Mouse (Mus musculus) MN1 (cell line): ENCODE results near the gene H2afv.
A peak's percentile ranks its signal among the peaks of the same experiment; 100 is the strongest.
"Not testable (repeated sequence)": the region's sequence is repeated elsewhere in the genome, so short reads cannot be mapped to it uniquely, and the experiment has no call there.

Source experiments
- DNase-seq: peaks from one replicate; pipeline ENCODE4 v3.0.0-alpha.2; 2016; ENCODE audit warnings: low spot score

H2afv gene

DNA sequence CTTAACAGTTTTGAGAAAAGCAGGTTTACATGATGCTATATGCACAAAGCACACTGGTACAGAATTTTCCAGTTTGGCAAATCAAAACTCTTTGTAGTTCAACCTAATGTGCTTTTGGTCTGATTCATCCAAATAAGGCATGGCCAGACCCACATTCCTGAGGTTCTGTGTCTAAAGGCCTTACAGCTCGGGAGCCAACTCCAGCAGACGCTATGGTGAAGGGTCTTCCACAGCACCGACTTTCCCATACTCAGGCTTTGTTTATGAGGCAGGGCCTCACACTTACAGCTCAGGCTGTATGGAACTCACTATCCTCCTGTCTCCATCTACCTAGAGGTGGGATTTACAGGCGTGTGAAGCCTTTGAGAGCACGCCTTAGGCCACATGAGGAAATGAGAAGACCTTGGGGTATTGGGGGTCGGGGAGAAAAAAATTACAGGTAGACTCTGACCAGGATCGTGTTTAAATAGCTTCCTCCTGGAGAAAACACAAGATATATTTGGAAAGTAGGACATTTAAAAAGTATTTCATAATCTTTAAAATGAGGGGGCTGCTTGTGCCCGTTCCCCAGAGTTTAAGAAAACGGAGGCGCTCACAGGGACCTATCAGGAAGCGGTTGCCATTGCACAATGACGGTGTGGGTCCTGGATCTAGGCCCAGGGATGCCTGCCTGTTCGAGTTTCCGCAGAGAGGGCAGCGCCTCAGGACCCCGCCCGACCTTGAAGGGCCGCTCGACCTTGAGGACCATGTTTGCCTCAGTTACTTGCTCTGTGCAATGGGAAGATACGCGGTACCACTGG, 29.3 kb downstream of the H2afv start, which contains the start of gene Ppia:
Ppia (plus strand) TSS at position 693 of the 800 bp plus-strand sequence.
- DNase-seq: peak; percentile 52

DNA sequence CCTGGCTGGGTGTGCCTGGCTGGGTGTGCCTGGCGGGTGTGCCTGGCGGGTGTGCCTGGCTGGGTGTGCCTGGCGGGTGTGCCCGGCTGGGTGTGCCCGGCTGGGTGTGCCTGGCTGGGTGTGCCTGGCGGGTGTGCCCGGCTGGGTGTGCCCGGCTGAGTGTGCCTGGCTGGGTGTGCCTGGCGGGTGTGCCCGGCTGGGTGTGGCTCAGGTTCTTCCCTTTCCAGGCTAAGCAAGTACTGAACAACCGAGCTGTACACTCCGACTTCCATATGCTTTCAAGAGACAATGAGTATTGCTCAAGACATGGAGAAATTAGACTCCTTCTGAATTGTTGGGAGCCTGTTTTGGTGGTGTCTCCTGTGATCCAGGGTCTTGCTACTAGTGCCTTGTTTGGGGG, 31.0 kb downstream of the H2afv start:
- DNase-seq: no peak

DNA sequence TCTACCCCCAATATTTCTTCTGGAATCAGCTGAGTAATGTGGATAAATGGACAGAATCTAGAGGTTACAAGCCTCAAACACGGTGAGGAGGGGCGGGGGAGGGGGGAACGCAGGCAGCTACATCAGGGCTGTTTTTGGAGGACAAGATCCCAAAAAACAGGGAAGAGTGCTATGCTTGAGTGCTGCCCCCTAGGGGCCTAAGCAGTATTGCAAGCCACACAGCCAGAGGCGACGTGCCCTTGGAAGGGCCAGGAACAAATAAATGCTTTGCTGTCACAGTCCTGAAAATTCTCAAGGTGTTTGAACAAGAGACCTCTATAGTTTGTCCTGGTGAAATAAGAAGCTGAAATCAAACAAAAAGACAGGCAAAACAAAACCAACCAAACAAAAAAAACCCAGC, 32.6 kb downstream of the H2afv start:
- DNase-seq: peak; percentile 81

DNA sequence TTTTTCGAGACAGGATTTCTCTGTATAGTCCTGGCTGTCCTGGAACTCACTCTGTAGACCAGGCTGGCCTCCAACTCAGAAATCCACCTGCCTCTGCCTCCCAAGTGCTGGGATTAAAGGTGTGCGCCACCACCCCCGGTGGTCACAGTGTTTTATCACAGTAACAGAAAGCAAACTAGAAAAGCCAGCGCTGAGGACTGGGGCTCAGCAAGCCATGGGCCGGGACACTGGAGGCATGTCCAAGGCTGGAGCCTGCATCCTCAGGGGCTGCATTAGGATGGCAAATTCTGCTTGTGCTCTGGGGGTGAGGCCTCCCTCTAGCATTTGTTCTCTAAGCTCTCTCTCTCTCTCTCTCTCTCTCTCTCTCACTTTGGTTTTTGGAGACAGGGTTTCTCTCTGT, 33.5 kb downstream of the H2afv start:
- not testable (repeated sequence) for DNase-seq

DNA sequence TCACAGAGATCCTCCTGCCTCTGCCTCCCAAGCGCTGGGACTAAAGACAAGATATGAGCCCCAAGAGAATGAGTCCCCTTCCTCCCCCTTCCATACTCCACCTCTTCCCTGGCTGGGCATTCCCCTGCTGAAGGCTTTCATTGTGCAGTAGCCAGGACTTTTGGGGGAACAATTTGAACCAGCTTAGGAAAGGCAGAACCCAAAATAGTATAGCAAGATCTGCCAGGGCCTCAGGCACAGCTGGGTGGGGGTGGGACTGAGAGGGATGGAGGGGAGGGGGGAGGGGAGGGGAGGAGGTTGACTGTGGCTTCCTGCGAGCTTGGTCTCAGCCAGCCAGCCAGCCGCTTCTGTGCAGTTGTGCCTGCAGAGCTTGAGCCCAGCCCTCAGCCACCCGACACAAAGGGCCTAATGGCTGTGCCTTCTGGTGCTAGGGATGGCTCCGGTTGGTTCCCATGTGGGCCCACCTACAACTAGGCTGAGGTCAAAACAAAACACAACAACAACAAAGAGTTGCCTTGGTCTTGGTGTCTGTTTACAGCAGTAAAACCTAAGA, 34.1 kb downstream of the H2afv start:
- DNase-seq: no peak

DNA sequence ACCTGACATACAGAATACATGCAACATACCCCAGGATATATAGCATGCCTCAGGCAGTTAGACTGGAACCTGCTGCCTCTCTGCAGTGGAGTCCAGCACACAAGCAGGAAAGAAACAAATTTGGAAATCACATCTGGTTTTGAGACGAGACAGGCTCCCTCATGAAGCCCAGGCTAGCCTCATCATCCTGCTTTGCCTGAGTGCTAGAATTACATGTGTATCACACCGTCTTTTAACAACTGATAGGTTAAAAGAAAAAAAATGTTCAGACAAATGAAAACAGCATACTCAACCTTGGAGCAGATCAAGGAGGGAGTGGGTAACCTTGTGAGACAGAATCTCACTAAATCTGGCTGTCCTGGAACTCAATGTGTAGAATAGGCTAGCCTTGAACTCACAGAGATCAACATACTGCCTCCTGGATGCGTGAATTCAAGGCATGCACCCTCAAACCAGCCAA, 37.1 kb downstream of the H2afv start:
- no peak for DNase-seq

DNA sequence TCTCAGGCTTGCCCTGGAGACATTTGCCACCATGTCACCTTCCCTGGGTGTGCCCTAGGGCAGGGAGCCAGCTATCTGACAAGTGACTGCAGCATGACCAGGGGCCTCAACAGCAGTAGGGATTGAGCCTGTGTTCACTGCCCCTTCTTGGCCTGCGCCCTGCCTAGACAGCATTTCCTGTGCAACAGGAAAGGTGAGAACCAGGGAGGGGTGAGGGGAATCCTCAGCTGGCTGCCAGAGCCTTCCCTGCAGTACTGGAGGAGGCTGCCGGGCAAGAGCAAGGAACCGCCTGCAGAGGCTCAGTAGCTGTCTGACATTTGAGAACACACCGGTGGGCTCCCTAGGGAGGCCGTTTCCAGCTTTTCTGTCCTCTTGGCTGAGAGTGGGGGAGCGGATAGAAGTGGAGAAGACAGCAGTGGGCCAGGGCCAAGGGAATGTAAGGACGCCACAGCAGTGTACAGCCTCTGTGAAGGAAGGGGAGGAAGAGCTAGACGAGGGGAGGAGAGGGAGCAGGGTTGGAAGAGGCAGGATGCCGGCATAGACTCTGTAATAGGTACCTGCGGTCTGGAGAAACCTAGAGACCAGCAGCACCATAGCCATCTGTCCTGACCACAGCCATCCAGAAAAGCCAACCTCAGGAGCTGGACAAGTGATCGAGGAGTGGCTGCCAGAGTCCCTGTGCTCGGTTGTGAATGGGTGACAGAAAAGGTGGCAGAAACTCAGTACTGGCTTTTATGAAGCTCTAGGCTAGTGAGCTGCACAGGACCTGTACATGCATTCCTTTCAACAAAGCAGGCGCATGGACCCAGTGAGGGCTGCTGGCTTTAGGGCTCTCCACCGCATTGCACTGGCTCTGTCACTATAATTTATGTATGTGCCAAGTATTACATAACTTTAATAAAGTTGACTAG, 37.7 kb downstream of the H2afv start:
- peak; percentile 77 for DNase-seq

DNA sequence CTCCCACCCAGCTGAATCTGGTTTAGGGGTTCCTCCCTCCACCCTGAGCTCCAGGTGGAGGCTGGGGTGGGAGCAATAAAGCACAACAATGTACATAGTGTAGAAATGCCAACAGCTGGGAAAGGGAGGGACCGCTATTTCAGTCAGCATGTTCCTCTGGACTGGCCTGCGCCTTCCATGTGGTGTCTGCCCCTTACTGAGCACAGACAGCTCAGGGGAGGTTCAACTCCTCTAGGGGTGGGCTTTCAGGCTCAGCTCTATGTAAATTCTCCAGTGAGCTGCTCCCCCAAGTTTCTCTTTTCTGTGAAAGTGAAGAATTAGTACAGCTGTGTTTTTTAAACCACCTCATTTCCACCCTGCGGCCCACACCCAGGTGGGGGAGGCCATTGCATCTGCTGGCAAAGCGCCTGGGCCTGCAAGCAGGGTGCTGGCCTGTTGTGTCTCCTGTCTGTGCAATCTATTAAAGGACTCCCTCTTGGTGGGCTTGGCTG, 38.6 kb downstream of the H2afv start:
- no peak for DNase-seq

DNA sequence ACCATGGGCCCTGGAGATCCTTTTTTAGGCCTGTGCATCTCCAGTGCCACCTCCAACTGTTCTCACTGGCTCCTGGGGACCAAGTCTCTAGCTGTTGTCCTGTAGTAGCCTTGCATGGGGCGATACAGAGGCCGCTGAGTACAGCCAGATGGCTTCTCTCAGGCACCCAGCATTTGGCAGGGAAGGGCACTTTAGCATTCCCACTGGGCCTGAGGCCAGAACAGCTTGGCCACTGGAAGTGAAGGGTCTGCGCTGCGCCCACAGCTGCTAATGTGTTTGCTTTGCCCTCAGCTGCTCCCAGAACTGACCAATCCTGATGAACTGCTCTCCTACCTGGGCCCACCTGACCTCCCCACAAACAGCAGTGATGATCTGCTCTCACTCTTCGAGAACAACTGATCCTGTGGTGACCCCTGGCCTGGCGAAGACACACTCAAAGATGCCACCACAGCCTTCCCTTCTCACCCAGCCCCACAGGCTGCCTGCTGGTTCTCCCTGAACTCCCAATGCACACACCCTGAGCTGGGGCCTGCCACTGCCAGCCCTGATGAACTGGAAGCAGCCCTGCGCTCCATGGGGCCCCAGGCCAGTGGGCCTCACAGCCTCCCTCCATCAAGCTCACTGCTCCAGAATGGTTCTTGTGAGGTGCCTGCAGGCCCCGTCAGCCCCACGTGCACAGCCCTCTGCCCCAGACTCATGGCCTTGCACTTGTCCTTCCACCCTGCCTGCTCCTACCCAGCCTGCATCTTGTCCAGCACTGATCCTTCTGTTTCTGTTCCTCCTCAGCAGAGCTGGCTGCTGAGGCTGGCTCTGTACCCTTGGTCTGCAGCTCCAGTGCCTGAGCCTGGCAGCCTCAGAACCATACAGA, 39.3 kb downstream of the H2afv start:
- DNase-seq: peak; percentile 92

DNA sequence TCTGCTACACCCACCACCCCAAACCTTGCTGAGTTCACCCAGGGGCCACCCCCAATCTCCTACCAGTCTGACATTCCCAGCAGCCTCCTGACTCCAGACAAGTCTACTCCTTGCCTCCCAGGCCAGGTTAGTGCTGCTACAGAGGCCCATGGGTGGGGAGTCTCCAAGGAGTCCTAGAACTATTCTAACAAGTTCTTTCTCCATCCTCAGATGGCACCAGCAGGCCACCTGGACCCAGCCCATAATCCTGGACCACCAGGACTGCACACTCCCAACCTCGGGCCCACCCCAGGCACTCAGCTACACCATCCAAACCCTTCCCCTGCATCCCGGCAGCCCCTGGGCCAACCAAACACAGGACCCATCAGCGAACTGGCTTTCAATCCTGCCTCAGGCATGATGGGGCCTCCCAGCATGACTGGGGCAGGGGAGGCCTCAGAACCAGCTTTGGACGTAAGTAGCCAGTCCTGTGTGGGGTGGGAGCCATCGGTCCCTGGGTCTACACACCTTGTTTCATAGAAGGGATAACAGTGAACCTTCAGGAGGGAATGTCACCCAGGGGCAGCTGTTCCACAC, 40.3 kb downstream of the H2afv start:
- DNase-seq: no peak

DNA sequence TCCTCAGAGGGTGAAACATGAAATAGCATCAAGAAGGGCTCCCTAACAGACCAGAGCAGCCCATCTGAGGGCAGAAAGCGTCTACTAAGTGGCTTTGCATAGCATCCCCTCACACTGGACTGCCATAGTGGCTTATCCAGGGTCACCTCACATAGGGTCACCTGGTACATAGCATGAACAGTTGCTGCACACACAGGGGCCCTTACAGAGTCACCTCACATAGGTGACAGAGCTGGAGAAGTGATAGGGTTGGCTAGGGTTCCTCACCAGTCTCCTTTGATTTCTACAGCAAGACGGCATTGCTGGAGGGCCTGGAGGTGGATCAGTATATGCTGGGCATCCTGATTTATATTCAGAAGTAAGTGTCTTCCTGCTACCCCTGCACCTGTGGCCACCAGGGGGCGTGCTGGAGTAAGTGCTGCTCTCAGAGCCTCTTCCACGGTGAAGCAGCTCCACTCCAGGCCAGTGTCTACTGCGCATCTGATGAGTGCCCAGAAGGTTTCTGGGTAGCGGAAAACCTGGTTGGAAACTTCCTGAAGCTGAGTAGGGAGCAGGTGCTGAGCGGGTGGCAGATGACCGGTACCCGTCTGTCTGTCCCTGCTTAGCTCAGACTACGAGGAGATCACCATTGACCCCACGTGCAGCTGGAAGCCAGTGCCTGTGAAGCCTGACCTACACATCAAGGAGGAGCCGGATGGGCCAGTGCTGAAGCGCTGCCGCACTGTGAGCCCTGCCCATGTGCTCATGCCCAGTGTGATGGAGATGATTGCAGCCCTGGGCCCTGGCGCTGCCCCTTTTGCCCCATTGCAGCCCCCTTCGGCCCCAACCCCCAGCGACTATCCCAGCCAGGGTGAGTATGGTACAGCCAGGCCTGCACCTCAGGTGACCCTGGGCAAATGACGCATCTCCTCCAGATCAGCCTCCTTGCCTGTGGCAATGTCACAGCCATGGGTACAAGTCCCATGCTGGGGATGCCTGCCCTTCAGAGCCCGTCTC, 41.4 kb downstream of the H2afv start:
- peak; percentile 84 for DNase-seq

DNA sequence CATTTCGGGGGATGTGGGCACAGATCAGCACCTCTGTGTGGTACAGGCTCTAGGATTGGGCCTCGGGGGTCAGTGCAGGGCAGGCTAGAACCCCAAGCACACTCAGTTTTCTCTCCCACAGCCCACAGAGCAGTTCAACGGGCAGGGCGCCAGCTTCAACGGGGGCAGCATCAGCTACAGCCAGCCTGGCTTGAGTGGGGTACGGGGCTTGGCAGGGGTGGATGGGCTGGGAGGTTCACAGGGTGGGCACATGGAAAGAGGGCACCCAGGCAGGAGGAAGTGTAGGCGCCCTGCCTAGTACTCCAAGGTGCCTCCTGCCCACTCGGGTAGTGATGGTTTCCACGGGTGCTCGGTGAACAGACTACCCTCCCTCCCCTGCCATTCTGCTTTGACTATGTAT, 46.1 kb downstream of the H2afv start:
- no peak for DNase-seq

DNA sequence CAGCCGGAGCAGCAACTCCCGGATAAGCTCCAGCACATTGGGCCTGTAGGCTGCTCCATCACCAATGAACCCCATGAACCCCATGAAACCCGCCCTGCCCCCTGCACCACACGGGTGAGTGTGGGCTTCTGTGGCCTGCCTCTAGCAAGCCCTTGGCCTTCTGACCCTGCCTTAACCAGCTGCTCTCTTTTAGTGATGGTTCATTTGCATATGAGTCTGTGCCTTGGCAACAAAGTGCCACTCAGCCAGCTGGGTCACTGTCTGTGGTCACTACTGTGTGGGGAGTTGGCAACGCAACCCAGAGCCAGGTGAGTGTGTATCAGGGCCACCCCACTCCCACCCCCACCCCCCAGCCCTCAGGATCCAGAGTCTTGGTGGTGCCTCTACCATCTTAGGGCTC, 48.7 kb downstream of the H2afv start:
- no peak for DNase-seq

DNA sequence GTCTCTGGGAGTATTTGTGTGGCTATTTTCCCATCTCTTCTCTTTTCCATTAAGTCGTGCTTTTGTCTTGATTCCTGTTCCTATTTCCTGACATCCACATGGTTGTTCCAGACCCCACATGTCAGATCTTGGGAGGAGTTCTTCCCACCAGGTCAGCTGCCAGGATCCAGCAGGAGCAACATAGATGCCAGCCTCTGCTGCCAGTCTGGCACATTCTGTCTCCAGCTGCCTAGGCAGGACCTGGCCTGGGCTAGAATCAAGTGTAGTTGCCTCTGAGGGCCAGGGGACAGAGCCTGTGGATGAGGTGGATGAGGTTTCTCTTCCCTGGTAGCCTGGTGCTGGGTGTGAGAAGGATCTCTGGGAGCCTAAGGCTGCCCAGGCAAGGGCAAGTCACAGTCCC, 50.4 kb downstream of the H2afv start:
- no peak for DNase-seq

DNA sequence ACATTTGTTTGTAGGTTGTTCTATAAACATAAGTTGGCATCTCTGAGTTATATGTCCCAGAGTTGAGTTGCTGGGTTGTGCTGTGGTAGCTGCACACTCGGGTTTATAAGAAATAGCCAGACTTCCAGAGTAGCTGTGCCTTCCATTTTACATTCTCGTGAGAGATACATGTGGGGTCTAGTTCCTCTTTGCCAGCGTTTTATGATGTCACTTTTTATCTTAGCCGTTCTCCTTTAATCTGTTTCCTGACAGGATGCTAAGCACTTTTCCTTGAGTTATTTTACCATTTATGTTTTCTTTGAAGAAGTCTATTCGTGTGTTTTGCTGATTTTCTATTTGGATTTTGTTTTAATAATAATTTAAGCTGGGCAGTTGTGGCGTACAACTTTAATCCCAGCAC, 51.4 kb downstream of the H2afv start:
- no peak for DNase-seq

DNA sequence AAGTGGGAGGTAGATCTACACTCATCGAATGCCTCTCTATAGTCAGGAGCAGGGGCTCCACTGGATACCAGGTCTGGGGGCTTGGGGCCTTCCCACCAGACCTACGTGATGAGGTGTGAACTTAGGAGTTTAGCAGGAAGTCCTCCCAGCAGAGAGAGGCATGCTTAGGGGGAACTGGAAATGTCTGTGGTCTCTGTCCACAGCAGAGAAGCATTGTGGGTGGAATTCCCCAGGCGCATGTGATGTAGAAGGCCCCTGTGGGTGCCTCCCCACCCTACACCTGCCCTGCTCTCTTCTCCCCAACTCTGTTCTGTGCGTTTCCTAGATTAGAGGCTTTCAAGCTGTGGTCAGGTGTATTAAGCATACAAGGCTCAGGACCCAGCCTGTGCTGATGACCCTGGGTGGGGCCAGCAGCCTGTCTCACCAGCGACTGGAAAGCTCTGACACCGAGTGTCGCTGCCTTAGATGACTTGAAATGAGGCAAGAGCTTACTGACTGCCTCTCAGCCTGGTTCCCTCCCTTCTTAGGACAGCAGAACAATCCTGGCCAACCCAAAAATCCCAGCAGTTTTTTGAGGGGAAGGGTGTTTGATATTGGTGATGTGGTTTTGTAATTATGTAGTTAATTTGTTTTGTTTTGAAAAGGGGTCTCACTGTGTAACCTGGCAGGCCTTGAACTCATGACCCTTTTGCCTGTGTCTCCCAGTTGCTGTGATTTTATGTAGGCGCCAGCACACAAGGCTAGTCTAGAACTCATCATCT, 52.5 kb downstream of the H2afv start:
- DNase-seq: no peak

DNA sequence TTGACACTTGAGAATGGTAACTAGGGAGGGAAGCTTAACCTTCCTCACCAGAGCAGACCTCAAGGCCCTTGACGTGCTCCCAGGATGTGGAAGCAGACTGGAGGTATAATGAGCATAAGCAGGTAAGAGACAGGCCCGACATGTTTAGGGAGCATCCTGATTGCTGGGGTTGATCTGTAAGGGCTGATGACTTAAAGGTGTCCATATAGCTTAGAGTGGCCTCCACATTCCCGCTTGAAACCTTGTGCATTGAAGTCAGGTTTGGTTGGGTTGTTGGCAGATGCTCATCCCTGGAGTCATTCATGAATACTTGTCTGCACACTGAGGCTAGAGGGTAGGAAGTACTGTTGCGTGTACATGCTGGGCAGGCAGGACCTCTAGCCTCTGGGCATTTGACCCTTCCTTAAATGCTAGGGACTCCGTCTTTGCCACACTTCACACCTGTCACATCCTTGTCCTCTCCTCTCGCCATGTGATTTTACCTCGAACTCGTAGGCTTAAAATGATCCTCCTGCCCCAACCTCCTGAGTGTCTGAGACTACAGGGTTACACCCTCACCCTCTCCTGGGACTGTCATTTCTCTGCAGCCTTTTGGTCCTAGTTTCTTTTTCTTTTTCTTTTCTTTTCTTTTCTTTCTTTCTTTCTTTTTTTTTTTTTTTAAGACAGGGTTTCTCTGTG, 53.7 kb downstream of the H2afv start:
- DNase-seq: no peak

DNA sequence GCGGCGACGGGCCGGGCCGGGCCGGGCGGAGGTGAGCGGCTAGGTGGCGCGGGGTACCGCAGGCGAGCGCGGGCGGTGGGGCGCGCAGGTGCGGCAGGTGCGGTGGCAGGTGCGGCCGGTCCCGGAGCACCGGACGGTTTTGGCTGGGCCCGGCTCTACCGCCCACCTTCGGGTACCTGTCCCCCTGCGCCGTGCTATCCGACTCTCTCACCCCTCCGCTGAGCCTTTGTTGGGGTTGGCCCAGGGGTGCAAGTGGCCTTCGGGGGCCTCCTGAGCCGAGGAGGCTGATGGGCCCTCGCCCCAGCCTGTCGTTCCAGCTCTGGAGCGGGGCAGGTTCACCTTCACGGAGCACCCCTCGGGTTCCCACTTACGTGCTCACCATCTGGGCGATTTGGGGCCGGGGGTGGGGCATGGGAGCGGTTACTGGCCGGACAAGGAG, 54.7 kb downstream of the H2afv start:
- DNase-seq: peak; percentile 54
